Mouse (Mus musculus) lung, adult 2 months (tissue): ENCODE results near the gene Ptges2.

Experiments
- CTCF ChIP-seq: fragments of 200-500 bp; IDR thresholded peaks from 2 replicates; pipeline ENCODE4 v1.5.1; 2011; ENCODE audit warnings: mild to moderate bottlenecking, low read length, control low read depth; ENCODE audit not compliant: insufficient read depth
- POLR2A ChIP-seq: fragments of 200-500 bp; IDR thresholded peaks from 2 replicates; pipeline ENCODE4 v1.6.1; 2011; ENCODE audit warnings: low read depth, mild to moderate bottlenecking, control low read depth, low read length, borderline replicate concordance; ENCODE audit errors: extremely low read depth

- TF ChIP-seq CTCF (no peak), POLR2A (no peak)
Measured at GRCm38 (mm10) chr2:32347019-32347418, 48.7 kb upstream of the Ptges2 start.
